Mouse (Mus musculus): ENCODE data around the gene Nup50. TPM values are rescaled to one million over a fixed set of nuclear protein-coding genes. Genes with fewer than 3 reads are reported as not detected.
"Not testable (repeated sequence)": the region's sequence is repeated elsewhere in the genome, so short reads cannot be mapped to it uniquely, and the experiment has no call there.

Gene Nup50
- total RNA-seq (2021) = 10 to 100 TPM; 32.5 to 34.5 TPM

GRCm38 (mm10) chr15:84922884-84923507 lies at the start of gene Nup50:
Nup50 (plus strand) TSS chr15:84923411.
- intact Hi-C loops (cut with DNase I) = loop anchor here (1.0 to 5.0 kb wide), 2 partner anchors 51 to 67 kb away; partner anchors contain the start of gene Phf21b
- peak; percentile 100 for DNase-seq (ENCODE audit: low spot score in 2 of 2)

- intact Hi-C loops (cut with DNase I) = loop anchor here (2.0 to 5.0 kb wide), 3 partner anchors 17 to 123 kb away; partner anchors contain the start of genes Gm29666, Nup50 and Phf21b
- DNase-seq (ENCODE audit: low spot score in 2 of 2) = peak; percentile 36 to 93
These were observed 49.3 kb upstream of the Nup50 start for GRCm38 (mm10) chr15:84873867-84874266.

GRCm38 (mm10) chr15:84877029-84877815 lies 46.0 kb upstream of the Nup50 start:
- DNase-seq (ENCODE audit: low spot score in 2 of 2) = peak; percentile 50 to 95
- intact Hi-C loops (cut with DNase I) = no loop called here

GRCm38 (mm10) chr15:84888066-84888465 lies 35.1 kb upstream of the Nup50 start:
- no peak for DNase-seq (ENCODE audit: low spot score in 2 of 2)
- intact Hi-C loops (cut with DNase I) = no loop called here

GRCm38 (mm10) chr15:84891246-84891645 lies 32.0 kb upstream of the Nup50 start:
- intact Hi-C loops (cut with DNase I) = loop anchor here (5.0 to 10.0 kb wide), 2 partner anchors 134 to 216 kb away; no protein-coding TSS in a partner anchor
- DNase-seq (ENCODE audit: low spot score in 2 of 2) = no peak

- intact Hi-C loops (cut with DNase I) = loop anchor here (2.0 to 10.0 kb wide), 3 partner anchors 89 to 217 kb away; no protein-coding TSS in a partner anchor
- DNase-seq (ENCODE audit: low spot score in 2 of 2) = peak; percentile 78
These were observed 31.6 kb upstream of the Nup50 start for GRCm38 (mm10) chr15:84891658-84892057.

- DNase-seq (ENCODE audit: low spot score in 2 of 2) = not testable (repeated sequence)
- intact Hi-C loops (cut with DNase I) = loop anchor here (10.0 kb wide), 1 partner anchor 221 kb away; no protein-coding TSS in a partner anchor
These were observed 27.0 kb upstream of the Nup50 start for GRCm38 (mm10) chr15:84896216-84896615.

GRCm38 (mm10) chr15:84896664-84897063 lies 26.5 kb upstream of the Nup50 start:
- DNase-seq (ENCODE audit: low spot score in 2 of 2) = no peak
- intact Hi-C loops (cut with DNase I) = loop anchor here (10.0 kb wide), 1 partner anchor 222 kb away; no protein-coding TSS in a partner anchor

- DNase-seq (ENCODE audit: low spot score in 2 of 2) = no peak
- intact Hi-C loops (cut with DNase I) = loop anchor here (10.0 kb wide), 1 partner anchor 223 kb away; no protein-coding TSS in a partner anchor
These were observed 25.1 kb upstream of the Nup50 start for GRCm38 (mm10) chr15:84898077-84898476.

- no peak for DNase-seq (ENCODE audit: low spot score in 2 of 2)
- intact Hi-C loops (cut with DNase I) = no loop called here
These were observed 19.3 kb upstream of the Nup50 start for GRCm38 (mm10) chr15:84903843-84904385.

GRCm38 (mm10) chr15:84913201-84913600 lies 10.0 kb upstream of the Nup50 start:
- DNase-seq (ENCODE audit: low spot score in 2 of 2) = no peak
- intact Hi-C loops (cut with DNase I) = no loop called here

- intact Hi-C loops (cut with DNase I) = loop anchor here (5.0 kb wide), 1 partner anchor 48 kb away; no protein-coding TSS in a partner anchor
- DNase-seq (ENCODE audit: low spot score in 2 of 2) = no peak
These were observed 3.3 kb upstream of the Nup50 start, which contains the start of gene Gm29666 for GRCm38 (mm10) chr15:84919938-84920337. Gm29666 (minus strand) TSS chr15:84920038.

GRCm38 (mm10) chr15:84923508-84924181 lies 434 bp downstream of the Nup50 start:
- intact Hi-C loops (cut with DNase I) = loop anchor here (1.0 to 5.0 kb wide), 2 partner anchors 51 to 67 kb away; partner anchors contain the start of gene Phf21b
- DNase-seq (ENCODE audit: low spot score in 2 of 2) = no peak

- intact Hi-C loops (cut with DNase I) = loop anchor here (5.0 kb wide), 3 partner anchors 53 to 168 kb away; no protein-coding TSS in a partner anchor
- peak in 1 of 2 experiments; percentile 66 for DNase-seq (ENCODE audit: low spot score in 2 of 2)
These were observed 1.6 kb downstream of the Nup50 start for GRCm38 (mm10) chr15:84924781-84925315.

- DNase-seq (ENCODE audit: low spot score in 2 of 2) = no peak
- intact Hi-C loops (cut with DNase I) = loop anchor here (5.0 kb wide), 2 partner anchors 142 to 168 kb away; no protein-coding TSS in a partner anchor
These were observed 2.3 kb downstream of the Nup50 start for GRCm38 (mm10) chr15:84925495-84926018.

GRCm38 (mm10) chr15:84932351-84932750 lies 9.1 kb downstream of the Nup50 start:
- intact Hi-C loops (cut with DNase I) = no loop called here
- DNase-seq (ENCODE audit: low spot score in 2 of 2) = no peak

GRCm38 (mm10) chr15:84934901-84935300 lies 11.7 kb downstream of the Nup50 start:
- peak in 1 of 2 experiments; percentile 86 for DNase-seq (ENCODE audit: low spot score in 2 of 2)
- intact Hi-C loops (cut with DNase I) = no loop called here

- no peak for DNase-seq (ENCODE audit: low spot score in 2 of 2)
- intact Hi-C loops (cut with DNase I) = no loop called here
These were observed 16.9 kb downstream of the Nup50 start for GRCm38 (mm10) chr15:84940102-84940501.
